Mouse (Mus musculus) midbrain, embryonic 14.5 days (tissue): ENCODE measurements around the gene Oas1c. TPM values are rescaled to one million over a fixed set of nuclear protein-coding genes. Genes with fewer than 3 reads are reported as not detected.

Experiments
- microRNA-seq: library from miRNA; unstranded; fragments of <30 nt; microRNA quantifications from one replicate; pipeline ENCODE4, GENCODE M21; 2016
- polyA plus RNA-seq: library from polyadenylated mRNA; unstranded; fragments of >200 nt; fragmentation: Nextera tagmentation; extraction: Ambion mirVana; gene quantifications from 2 replicates; pipeline ENCODE4 v1.2.1, GENCODE M21; 2014

The Oas1c gene
- polyA plus RNA-seq, 1 experiment from 2014 or later = 0.36 TPM

Small RNA genes lying within 50 kb of the gene (microRNA-seq; reads per million reads assigned to microRNA genes)
- not detected for gene Gm22907

Other genes with a start within 250 kb of the Oas1c start
- gene Tpcn1, start 223.8 kb downstream of the Oas1c start, polyA plus RNA-seq = 10.4 and 12.2 TPM in 2 replicates
- gene Iqcd, start 223.5 kb downstream of the Oas1c start, polyA plus RNA-seq = 1.4 and 1.7 TPM in 2 replicates
- gene Rita1, start 199.9 kb downstream of the Oas1c start, polyA plus RNA-seq = 20.6 and 25.5 TPM in 2 replicates
- gene Ddx54, start 199.8 kb downstream of the Oas1c start, polyA plus RNA-seq = 29.4 and 31.9 TPM in 2 replicates
- 0.32 TPM in 1 of 2 replicates, not detected in the other for gene Cfap73, start 178.3 kb downstream of the Oas1c start, polyA plus RNA-seq
- 0.84 and 1.3 TPM in 2 replicates for gene Rasal1, start 163.7 kb downstream of the Oas1c start, polyA plus RNA-seq
- gene Dtx1, start 100.6 kb downstream of the Oas1c start, polyA plus RNA-seq = 50.0 and 61.4 TPM in 2 replicates
- 0.43 TPM in 1 of 2 replicates, not detected in the other for gene Oas2, start 62.7 kb downstream of the Oas1c start, polyA plus RNA-seq
- gene Oas3, start 34.9 kb downstream of the Oas1c start, polyA plus RNA-seq = 1.1 TPM in 2 replicates
- gene Oas1e, start 17.0 kb downstream of the Oas1c start, polyA plus RNA-seq = 0.12 and 0.23 TPM in 2 replicates
- not detected in 2 replicates for gene Oas1f, start 34.9 kb upstream of the Oas1c start, polyA plus RNA-seq
- gene Oas1h, start 48.9 kb upstream of the Oas1c start, polyA plus RNA-seq = not detected in 2 replicates
- 1.3 TPM in 1 of 2 replicates, not detected in the other for gene Oas1g, start 75.1 kb upstream of the Oas1c start, polyA plus RNA-seq
- gene Oas1a, start 95.0 kb upstream of the Oas1c start, polyA plus RNA-seq = 3.1 TPM in 1 of 2 replicates, not detected in the other
- gene Oas1d, start 102.0 kb upstream of the Oas1c start, polyA plus RNA-seq = not detected in 2 replicates
- gene Rph3a, start 197.6 kb upstream of the Oas1c start, polyA plus RNA-seq = 15.6 and 15.8 TPM in 2 replicates